Mouse (Mus musculus): ENCODE results near the gene Kif21a.

DNA sequence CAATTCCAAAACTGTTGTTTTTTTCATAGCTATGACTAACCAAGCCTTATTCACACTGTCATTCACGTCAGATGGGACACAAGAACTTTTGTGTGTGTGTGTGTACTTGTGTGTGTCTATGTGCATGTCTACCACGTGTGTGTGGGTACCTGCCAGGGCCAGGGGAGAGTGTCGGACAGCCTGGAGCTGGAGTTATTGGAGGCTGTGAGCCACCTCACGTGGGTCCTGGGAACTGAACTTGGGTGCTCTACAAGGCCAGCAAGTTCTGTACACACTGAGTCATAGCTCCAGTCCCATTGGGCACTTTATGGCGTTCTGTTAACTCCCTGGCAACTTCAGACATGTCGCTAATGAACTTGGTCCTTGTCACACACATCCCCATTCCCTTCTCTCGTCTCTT, 45.0 kb downstream of the Kif21a start:
- TF ChIP-seq POLR2A (IDR thresholded peaks at IDR 0.05; ENCODE audit: borderline replicate concordance, extremely low read depth, insufficient read depth, insufficient read length, poor library complexity, severe bottlenecking) (no peak), CTCF (IDR thresholded peaks at IDR 0.05; ENCODE audit: borderline replicate concordance, extremely low read depth, insufficient read depth, insufficient read length) (no peak)

Measured in brain, embryonic 14.5 days (tissue).